Mouse (Mus musculus) hindbrain, embryonic 10.5 days (tissue): ENCODE data around the gene 4921536K21Rik. TPM values are rescaled to one million over a fixed set of nuclear protein-coding genes. Genes with fewer than 3 reads are reported as not detected.
A peak's percentile ranks its signal among the peaks of the same experiment; 100 is the strongest.

Source experiments
- DNase-seq: peaks from one replicate; pipeline ENCODE4 v3.0.0-alpha.2; 2017; ENCODE audit warnings: low spot score
- H3K27ac ChIP-seq: fragments of 300-500 bp; sonication (generic); 2 replicates; pipeline ENCODE4 v1.5.1; 2016; ENCODE audit warnings: mild to moderate bottlenecking, moderate library complexity
- H3K27me3 ChIP-seq: fragments of 300-500 bp; sonication (generic); 2 replicates; pipeline ENCODE4 v1.6.1; 2016; ENCODE audit warnings: mild to moderate bottlenecking; ENCODE audit not compliant: poor library complexity, insufficient read depth, severe bottlenecking
- H3K36me3 ChIP-seq: fragments of 300-500 bp; sonication (generic); 2 replicates; pipeline ENCODE4 v1.6.1; 2016; ENCODE audit warnings: mild to moderate bottlenecking, moderate library complexity
- H3K4me1 ChIP-seq: fragments of 300-500 bp; sonication (generic); replicated peaks from 2 replicates; pipeline ENCODE4 v1.6.1; 2016; ENCODE audit warnings: mild to moderate bottlenecking
- H3K4me3 ChIP-seq: fragments of 300-500 bp; sonication (generic); 2 replicates; pipeline ENCODE4 v1.5.1; 2016; ENCODE audit warnings: mild to moderate bottlenecking, moderate library complexity
- H3K9me3 ChIP-seq: fragments of 300-500 bp; sonication (generic); 2 replicates; pipeline ENCODE4 v1.6.1; 2016; ENCODE audit warnings: mild to moderate bottlenecking, moderate library complexity
- WGBS: fragments of 180-500 bp; shearing (Covaris S2); methylation state at CpG from one replicate; pipeline ENCODE4 v1.1.7; 2016; 5-methylcytosine and 5-hydroxymethylcytosine counted together
- polyA plus RNA-seq: library from polyadenylated mRNA; unstranded; fragments of >200 nt; fragmentation: Nextera tagmentation; extraction: Ambion mirVana; gene quantifications from 2 replicates; pipeline ENCODE4 v1.2.1, GENCODE M21; 2016

The 4921536K21Rik gene
- polyA plus RNA-seq, 1 experiment from 2014 or later: 1.8 TPM

GRCm38 (mm10) chr11:3863454-3864112 lies 31.3 kb downstream of the 4921536K21Rik start, which contains the start of gene Osbp2:
Osbp2 (minus strand) TSS chr11:3863903.
- peak within 1 kb of the TSS; percentile 81 for H3K27ac ChIP-seq
- H3K36me3 ChIP-seq: no peaks in the 10 kb centered on the region
- DNase-seq: peak; percentile 87
- peak within 1 kb of the TSS; percentile 61 for H3K4me3 ChIP-seq
- 3% methylated on average over 58 of the region's 58 CpGs for WGBS
- no peaks in the 10 kb centered on the region for H3K9me3 ChIP-seq
- peaks cover 17% of the 10 kb centered on the region for H3K4me1 ChIP-seq
- H3K27me3 ChIP-seq: peaks cover 50% of the 10 kb centered on the region

DNA sequence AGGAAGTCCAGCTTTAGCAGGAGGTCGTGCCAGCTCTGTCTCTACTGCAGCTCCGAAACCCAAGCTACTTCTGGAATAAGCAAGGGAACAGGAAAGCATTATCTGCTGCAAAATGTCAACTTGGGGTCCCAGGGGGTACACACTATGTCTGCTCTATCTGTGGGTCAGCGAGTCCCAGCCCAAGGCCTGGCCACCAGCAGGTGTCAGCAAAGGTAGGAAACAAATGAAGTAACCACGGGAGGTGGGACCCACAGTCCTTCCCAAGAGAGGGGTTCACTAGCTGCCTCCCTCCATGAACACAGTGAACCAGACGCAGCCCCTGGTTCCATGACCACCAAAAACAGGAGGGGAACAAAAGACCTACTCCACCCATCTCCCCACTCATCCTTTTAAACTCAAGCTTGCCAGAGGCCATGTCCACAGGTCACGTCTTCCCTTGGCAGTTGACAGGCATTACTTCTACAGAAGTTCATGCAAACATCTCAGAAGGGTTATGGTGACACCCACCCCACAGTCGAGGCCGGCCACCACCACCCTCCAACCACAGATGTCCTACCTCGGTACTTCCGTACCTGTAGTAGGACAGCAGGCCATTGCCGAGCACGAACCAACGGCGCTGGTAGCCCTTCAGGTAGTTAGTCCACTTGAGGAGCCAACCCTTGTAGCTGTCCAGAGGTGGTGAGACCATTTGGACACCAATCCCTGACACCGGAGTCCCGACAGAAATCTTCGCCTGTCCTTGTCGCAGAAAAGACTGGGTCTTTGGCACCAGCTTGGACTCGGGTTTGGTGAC lies 32.0 kb downstream of the 4921536K21Rik start:
- 73% methylated on average over 19 of the region's 19 CpGs for WGBS
- Histone ChIP-seq H3K4me3 (peak overlapping the region; percentile 61), H3K27me3 (peaks cover 50% of the 10 kb centered on the region), H3K9me3 (no peaks in the 10 kb centered on the region), H3K36me3 (no peaks in the 10 kb centered on the region), H3K27ac (no peak overlapping the region), H3K4me1 (peaks cover 17% of the 10 kb centered on the region)
- DNase-seq: no peak

DNA sequence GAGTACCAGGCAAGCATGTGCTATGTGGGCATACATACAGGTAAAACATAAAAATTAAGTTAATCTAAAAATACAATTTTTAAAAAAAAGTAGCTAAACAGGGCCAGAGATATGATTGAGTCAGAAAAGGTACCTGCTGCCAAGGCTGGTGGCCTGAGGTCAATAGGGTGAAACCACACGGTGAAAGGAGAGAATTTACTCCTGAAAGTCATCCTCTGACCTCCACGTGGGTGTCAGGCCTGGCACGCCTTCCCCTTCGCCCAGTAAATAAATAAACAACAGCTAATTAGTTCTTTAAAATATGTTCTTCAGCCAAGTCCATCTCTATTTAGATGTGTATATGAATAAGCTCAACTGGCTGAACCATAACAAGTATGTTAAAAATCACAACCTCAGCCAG lies 34.5 kb downstream of the 4921536K21Rik start:
- no peaks in the 10 kb centered on the region for H3K9me3 ChIP-seq
- no peaks in the 10 kb centered on the region for H3K36me3 ChIP-seq
- H3K27me3 ChIP-seq: peaks cover 42% of the 10 kb centered on the region
- peaks cover 17% of the 10 kb centered on the region for H3K4me1 ChIP-seq
- H3K27ac ChIP-seq: no peak overlapping the region
- WGBS: 89% methylated on average over 4 of the region's 4 CpGs
- DNase-seq: no peak
- no peak overlapping the region for H3K4me3 ChIP-seq

GRCm38 (mm10) chr11:3859778-3860177 lies 35.1 kb downstream of the 4921536K21Rik start:
- Histone ChIP-seq H3K36me3 (no peaks in the 10 kb centered on the region), H3K27ac (no peak overlapping the region), H3K4me1 (peaks cover 17% of the 10 kb centered on the region), H3K27me3 (peaks cover 36% of the 10 kb centered on the region), H3K4me3 (no peak overlapping the region), H3K9me3 (0 out of 2 replicates have a peak, but pooled peaks cover 2% of the 10 kb centered on the region)
- 93% methylated on average over 4 of the region's 4 CpGs for WGBS
- DNase-seq: no peak

DNA sequence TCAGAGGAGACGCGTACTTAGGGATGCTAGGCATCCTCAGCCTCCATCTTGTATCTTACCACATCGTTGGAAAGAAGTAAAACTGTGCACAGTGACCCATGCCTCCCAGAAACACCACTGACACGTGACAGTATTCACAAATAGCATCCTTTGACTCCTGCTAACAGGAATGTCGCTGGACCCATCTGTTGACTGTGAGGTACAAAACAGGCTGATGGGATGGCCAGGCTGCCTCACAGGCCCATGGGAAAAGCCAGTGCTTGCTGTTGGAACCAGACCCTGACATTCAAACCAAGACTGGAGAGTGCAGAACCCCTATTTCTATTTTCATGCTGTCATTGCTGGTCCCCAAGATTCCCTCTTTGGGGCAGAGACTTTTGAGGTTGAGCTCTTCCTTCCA lies 37.0 kb downstream of the 4921536K21Rik start:
- DNase-seq: no peak
- H3K36me3 ChIP-seq: no peaks in the 10 kb centered on the region
- 74% methylated on average over 5 of the region's 5 CpGs for WGBS

DNA sequence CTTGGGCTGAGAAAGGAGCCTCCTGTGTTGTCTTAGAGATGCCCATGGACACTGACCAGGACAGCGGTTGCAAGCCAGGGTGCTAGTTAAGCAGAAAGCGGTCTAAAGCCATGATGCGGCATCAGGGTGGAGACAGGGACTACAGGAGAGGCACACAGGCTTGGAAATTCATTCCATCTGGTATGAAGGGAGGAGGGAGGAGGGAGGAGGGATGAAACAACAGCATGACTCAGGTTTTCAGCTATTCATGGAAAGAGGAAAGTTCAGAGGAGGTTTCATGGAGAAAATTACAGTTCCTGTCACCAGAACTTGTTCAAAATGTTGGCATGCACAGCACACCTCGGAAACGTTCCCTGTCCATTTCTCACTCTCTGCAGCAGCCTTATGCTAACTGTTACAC lies 39.1 kb downstream of the 4921536K21Rik start:
- Histone ChIP-seq H3K9me3 (0 out of 2 replicates have a peak, but pooled peaks cover 2% of the 10 kb centered on the region), H3K4me3 (no peak overlapping the region), H3K27ac (no peak overlapping the region), H3K27me3 (no peaks in the 10 kb centered on the region), H3K4me1 (no peaks in the 10 kb centered on the region), H3K36me3 (no peaks in the 10 kb centered on the region)
- no peak for DNase-seq
- WGBS: 87% methylated on average over 5 of the region's 5 CpGs

More for the DNA sequence above, 37.0 kb downstream of the 4921536K21Rik start:
- Histone ChIP-seq H3K27me3 (peaks cover 18% of the 10 kb centered on the region), H3K4me3 (no peak overlapping the region), H3K9me3 (0 out of 2 replicates have a peak, but pooled peaks cover 2% of the 10 kb centered on the region), H3K4me1 (no peaks in the 10 kb centered on the region), H3K27ac (no peak overlapping the region)

GRCm38 (mm10) chr11:3854156-3854555 lies 40.7 kb downstream of the 4921536K21Rik start:
- Histone ChIP-seq H3K4me1 (no peaks in the 10 kb centered on the region), H3K36me3 (no peaks in the 10 kb centered on the region), H3K27ac (no peak overlapping the region), H3K9me3 (peaks cover 2% of the 10 kb centered on the region; the same call in 1 of the 2 replicates), H3K27me3 (no peaks in the 10 kb centered on the region), H3K4me3 (no peak overlapping the region)
- WGBS: 90% methylated on average over 3 of the region's 3 CpGs
- DNase-seq: no peak

DNA sequence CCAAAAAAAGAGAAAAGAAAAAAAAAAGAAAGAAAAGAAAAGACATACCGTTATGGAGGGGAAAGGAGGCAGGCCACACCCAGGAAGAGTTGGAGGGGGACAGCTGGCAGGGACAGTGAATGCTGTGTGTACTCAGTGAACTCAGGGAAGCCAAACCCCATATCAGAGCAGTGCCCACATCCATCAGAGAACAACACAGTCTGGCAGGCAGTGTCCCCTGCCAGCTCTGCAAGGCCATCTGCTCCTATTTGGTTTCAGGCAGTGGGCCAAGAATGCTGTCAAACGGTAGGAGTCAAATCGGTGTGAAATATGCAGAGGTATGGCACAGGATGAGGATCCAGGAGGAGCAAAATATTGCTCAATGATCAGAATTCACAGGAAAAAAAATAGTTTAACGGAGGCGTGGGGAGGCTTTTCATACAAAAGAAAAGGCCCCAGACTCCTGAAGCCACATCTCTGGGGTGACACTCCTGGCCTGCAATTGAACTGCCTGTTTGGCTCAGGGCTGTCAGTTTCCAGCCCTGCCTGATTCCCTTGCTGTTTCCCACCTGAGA lies 41.3 kb downstream of the 4921536K21Rik start:
- Histone ChIP-seq H3K9me3 (peaks cover 2% of the 10 kb centered on the region; the same call in 1 of the 2 replicates), H3K27me3 (no peaks in the 10 kb centered on the region), H3K4me1 (no peaks in the 10 kb centered on the region), H3K36me3 (no peaks in the 10 kb centered on the region), H3K4me3 (no peak overlapping the region), H3K27ac (no peak overlapping the region)
- no peak for DNase-seq
- WGBS: 84% methylated on average over 5 of the region's 5 CpGs

DNA sequence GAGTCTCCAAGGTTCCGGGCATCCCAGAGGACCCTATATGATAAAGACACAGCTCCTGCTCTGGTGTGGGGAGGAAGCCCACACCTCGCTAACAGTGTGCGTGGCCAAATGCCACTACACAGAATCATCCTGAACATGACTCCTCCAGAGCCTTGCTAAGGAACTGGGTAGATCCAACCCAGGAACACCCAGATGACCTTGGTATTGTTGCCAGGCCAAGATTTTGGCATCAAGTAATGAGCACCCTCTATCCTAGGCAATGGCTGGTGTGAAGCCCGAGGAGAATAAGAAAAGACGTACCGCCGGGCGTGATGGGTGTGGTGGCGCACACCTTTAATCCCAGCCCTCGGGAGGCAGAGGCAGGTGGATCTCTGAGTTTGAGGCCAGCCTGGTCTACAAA lies 41.9 kb downstream of the 4921536K21Rik start:
- H3K27me3 ChIP-seq: no peaks in the 10 kb centered on the region
- no peak for DNase-seq
- no peak overlapping the region for H3K4me3 ChIP-seq
- 96% methylated on average over 10 of the region's 10 CpGs for WGBS
- peaks cover 2% of the 10 kb centered on the region; the same call in 1 of the 2 replicates for H3K9me3 ChIP-seq
- no peak overlapping the region for H3K27ac ChIP-seq
- no peaks in the 10 kb centered on the region for H3K36me3 ChIP-seq
- H3K4me1 ChIP-seq: no peaks in the 10 kb centered on the region

GRCm38 (mm10) chr11:3851872-3852271 lies 43.0 kb downstream of the 4921536K21Rik start:
- Histone ChIP-seq H3K36me3 (no peaks in the 10 kb centered on the region), H3K27me3 (no peaks in the 10 kb centered on the region), H3K4me1 (no peaks in the 10 kb centered on the region), H3K27ac (no peak overlapping the region), H3K4me3 (no peak overlapping the region), H3K9me3 (peaks cover 2% of the 10 kb centered on the region; the same call in 1 of the 2 replicates)
- WGBS: 82% methylated on average over 4 of the region's 4 CpGs
- no peak for DNase-seq

DNA sequence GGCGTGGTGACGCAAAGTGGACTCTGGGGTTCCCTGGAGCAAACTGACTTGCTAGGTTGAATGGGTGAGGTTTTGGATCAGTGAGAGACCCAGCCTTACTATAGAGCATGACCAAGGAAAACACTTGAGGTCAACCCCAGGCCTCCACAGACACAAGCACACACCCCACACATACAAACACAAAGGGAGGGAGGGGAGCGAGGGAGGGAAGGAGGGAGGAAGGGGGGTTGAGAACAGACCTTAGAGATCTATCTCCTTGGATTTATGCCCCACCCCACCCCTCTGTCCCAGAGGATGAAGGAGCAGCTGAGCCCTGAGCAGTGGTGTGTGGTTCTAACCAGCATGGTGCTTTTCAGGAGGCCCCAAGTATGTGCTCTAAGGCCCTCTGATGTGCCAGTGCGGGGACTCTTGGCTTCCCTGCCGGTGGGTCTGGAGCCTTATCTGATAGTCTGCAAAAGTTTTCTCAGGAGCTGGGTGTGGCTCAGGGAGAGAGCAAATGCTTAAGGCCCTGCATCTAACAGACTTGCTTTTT lies 44.1 kb downstream of the 4921536K21Rik start:
- H3K4me1 ChIP-seq: no peaks in the 10 kb centered on the region
- H3K27me3 ChIP-seq: no peaks in the 10 kb centered on the region
- no peak overlapping the region for H3K4me3 ChIP-seq
- peaks cover 2% of the 10 kb centered on the region; the same call in 1 of the 2 replicates for H3K9me3 ChIP-seq
- no peak overlapping the region for H3K27ac ChIP-seq
- H3K36me3 ChIP-seq: no peaks in the 10 kb centered on the region
- DNase-seq: no peak
- 77% methylated on average over 5 of the region's 5 CpGs for WGBS

DNA sequence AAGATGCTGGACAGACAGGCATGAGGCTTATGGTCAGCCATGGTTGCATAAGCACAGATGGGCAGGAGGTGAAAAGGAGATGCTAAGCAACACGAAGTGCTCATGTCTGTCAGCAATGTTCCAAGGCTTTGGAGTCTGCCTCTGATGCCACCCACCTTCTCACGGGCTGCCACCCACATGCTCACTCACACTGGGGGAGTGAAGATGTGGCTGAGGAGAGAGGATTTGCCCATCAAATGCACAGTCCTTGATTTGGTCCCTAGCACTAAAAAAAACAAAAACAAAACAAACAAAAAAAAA lies 44.6 kb downstream of the 4921536K21Rik start:
- Histone ChIP-seq H3K4me3 (no peak overlapping the region), H3K9me3 (peaks cover 2% of the 10 kb centered on the region; the same call in 1 of the 2 replicates), H3K4me1 (no peaks in the 10 kb centered on the region), H3K36me3 (no peaks in the 10 kb centered on the region), H3K27ac (no peak overlapping the region), H3K27me3 (no peaks in the 10 kb centered on the region)
- WGBS: 80% methylated on average over 2 of the region's 2 CpGs
- no peak for DNase-seq
